Mouse (Mus musculus) stomach, embryonic 16.5 days (tissue): ENCODE data around the gene Rps3. TPM values are rescaled to one million over a fixed set of nuclear protein-coding genes. Genes with fewer than 3 reads are reported as not detected.

Experiments
- ATAC-seq: fragments of 200-750 bp; cut with Nextera tagmentation; 2 replicates; pipeline ENCODE4 v1.8.0; 2017; ENCODE audit warnings: moderate number of reproducible peaks, moderate TSS enrichment; ENCODE audit not compliant: insufficient read depth, low FRiP score
- H3K27ac ChIP-seq: fragments of 300-500 bp; sonication (generic); 2 replicates; pipeline ENCODE4 v1.5.1; 2014; ENCODE audit warnings: low read length
- H3K27me3 ChIP-seq: fragments of 300-500 bp; sonication (generic); 2 replicates; pipeline ENCODE4 v1.6.1; 2014; ENCODE audit warnings: low read length, control low read depth, mixed read lengths; ENCODE audit not compliant: control insufficient read depth, insufficient read depth
- H3K36me3 ChIP-seq: fragments of 300-500 bp; sonication (generic); 2 replicates; pipeline ENCODE4 v1.6.1; 2014; ENCODE audit warnings: low read length; ENCODE audit not compliant: control insufficient read depth, insufficient read depth
- H3K4me1 ChIP-seq: fragments of 300-500 bp; sonication (generic); 2 replicates; pipeline ENCODE4 v1.6.1; 2014; ENCODE audit warnings: low read length, control low read depth, mixed read lengths; ENCODE audit not compliant: control insufficient read depth, insufficient read depth
- H3K4me2 ChIP-seq: fragments of 300-500 bp; sonication (generic); 2 replicates; pipeline ENCODE4 v1.6.1; 2014; ENCODE audit warnings: low read depth, low read length, mixed read lengths
- H3K4me3 ChIP-seq: fragments of 300-500 bp; sonication (generic); replicated peaks from 2 replicates; pipeline ENCODE4 v1.5.1; 2014; ENCODE audit warnings: mild to moderate bottlenecking, low read length
- H3K9ac ChIP-seq: fragments of 300-500 bp; sonication (generic); 2 replicates; pipeline ENCODE4 v1.6.1; 2014; ENCODE audit warnings: low read length
- H3K9me3 ChIP-seq: fragments of 300-500 bp; sonication (generic); replicated peaks from 2 replicates; pipeline ENCODE4 v1.6.1; 2016; ENCODE audit warnings: low read length, control low read depth; ENCODE audit not compliant: control insufficient read depth
- WGBS: fragments of 180-500 bp; shearing (Covaris S2); extraction: QIAGEN DNeasy Blood & Tissue Kit; methylation state at CpG from one replicate; pipeline ENCODE4 v1.1.7; 2014; 5-methylcytosine and 5-hydroxymethylcytosine counted together
- polyA plus RNA-seq: library from polyadenylated mRNA; unstranded; fragments of >200 nt; fragmentation: Nextera tagmentation; extraction: Ambion mirVana; gene quantifications from 2 replicates; pipeline ENCODE4 v1.2.1, GENCODE M21; 2015

Rps3 gene
- polyA plus RNA-seq: 699 and 743 TPM in 2 replicates

GRCm38 (mm10) chr7:99483271-99483923 lies at the start of gene Rps3:
TSS of gene Rps3 (minus strand) at chr7:99483738.
- Histone ChIP-seq H3K4me2 (peak within 1 kb of the TSS; percentile 98), H3K36me3 (peaks cover 33% of the 10 kb centered on the region), H3K27me3 (no peaks in the 10 kb centered on the region), H3K9ac (peak within 1 kb of the TSS; percentile 85), H3K4me3 (peak within 1 kb of the TSS; percentile 88), H3K9me3 (no peaks in the 10 kb centered on the region), H3K27ac (peak within 1 kb of the TSS; percentile 71), H3K4me1 (peaks cover 39% of the 10 kb centered on the region)
- under 1% methylated on average over 45 of the region's 45 CpGs for WGBS
- ATAC-seq: peak; percentile 98

- Histone ChIP-seq H3K27me3 (no peaks in the 10 kb centered on the region), H3K9me3 (no peaks in the 10 kb centered on the region), H3K4me2 (no peak overlapping the region), H3K27ac (peak overlapping the region; percentile 14; the same call in 1 of the 2 replicates), H3K36me3 (no peaks in the 10 kb centered on the region), H3K4me1 (peaks cover 22% of the 10 kb centered on the region), H3K9ac (no peak overlapping the region), H3K4me3 (no peak overlapping the region)
- ATAC-seq: no peak
- WGBS: 60% methylated on average over 4 of the region's 4 CpGs
Measured at GRCm38 (mm10) chr7:99532526-99532925, 49.0 kb upstream of the Rps3 start.

- WGBS: 76% methylated on average over 3 of the region's 3 CpGs
- Histone ChIP-seq H3K36me3 (no peaks in the 10 kb centered on the region), H3K9ac (no peak overlapping the region), H3K4me2 (no peak overlapping the region), H3K4me1 (peaks cover 12% of the 10 kb centered on the region; the same call in 1 of the 2 replicates), H3K9me3 (no peaks in the 10 kb centered on the region), H3K27ac (no peak overlapping the region; the same call in 1 of the 2 replicates), H3K27me3 (no peaks in the 10 kb centered on the region), H3K4me3 (no peak overlapping the region)
- no peak for ATAC-seq
Measured at GRCm38 (mm10) chr7:99531408-99531970, 48.0 kb upstream of the Rps3 start.

GRCm38 (mm10) chr7:99529410-99529809 lies 45.9 kb upstream of the Rps3 start:
- ATAC-seq: no peak
- H3K4me1 ChIP-seq: no peaks in the 10 kb centered on the region
- no peak overlapping the region for H3K4me3 ChIP-seq
- H3K27me3 ChIP-seq: no peaks in the 10 kb centered on the region
- WGBS: 46% methylated on average over 5 of the region's 5 CpGs
- no peak overlapping the region for H3K27ac ChIP-seq
- H3K36me3 ChIP-seq: no peaks in the 10 kb centered on the region
- no peak overlapping the region for H3K9ac ChIP-seq
- no peaks in the 10 kb centered on the region for H3K9me3 ChIP-seq
- H3K4me2 ChIP-seq: no peak overlapping the region

- 42% methylated on average over 2 of the region's 2 CpGs for WGBS
- Histone ChIP-seq H3K27ac (no peak overlapping the region), H3K4me1 (peaks cover 5% of the 10 kb centered on the region; the same call in 1 of the 2 replicates), H3K4me2 (no peak overlapping the region), H3K9me3 (no peaks in the 10 kb centered on the region), H3K27me3 (no peaks in the 10 kb centered on the region), H3K4me3 (no peak overlapping the region), H3K9ac (no peak overlapping the region), H3K36me3 (no peaks in the 10 kb centered on the region)
- no peak for ATAC-seq
Measured at GRCm38 (mm10) chr7:99528547-99528946, 45.0 kb upstream of the Rps3 start.

- Histone ChIP-seq H3K27me3 (no peaks in the 10 kb centered on the region), H3K9ac (no peak overlapping the region), H3K9me3 (no peaks in the 10 kb centered on the region), H3K4me2 (no peak overlapping the region), H3K36me3 (no peaks in the 10 kb centered on the region), H3K4me1 (peaks cover 16% of the 10 kb centered on the region; the same call in 1 of the 2 replicates), H3K4me3 (no peak overlapping the region), H3K27ac (no peak overlapping the region)
- ATAC-seq: no peak
- 74% methylated on average over 1 of the region's 1 CpGs for WGBS
Measured at GRCm38 (mm10) chr7:99523837-99524236, 40.3 kb upstream of the Rps3 start.

- H3K4me3 ChIP-seq: no peak overlapping the region
Measured at GRCm38 (mm10) chr7:99523121-99523520, 39.6 kb upstream of the Rps3 start.

GRCm38 (mm10) chr7:99518954-99519644 lies 35.6 kb upstream of the Rps3 start:
- H3K4me2 ChIP-seq: no peak overlapping the region
- H3K4me3 ChIP-seq: no peak overlapping the region
- peak; percentile 73 for ATAC-seq
- H3K27me3 ChIP-seq: no peaks in the 10 kb centered on the region
- H3K36me3 ChIP-seq: no peaks in the 10 kb centered on the region
- H3K9me3 ChIP-seq: no peaks in the 10 kb centered on the region
- 37% methylated on average over 4 of the region's 4 CpGs for WGBS
- H3K27ac ChIP-seq: peak overlapping the region; percentile 82
- H3K4me1 ChIP-seq: peaks cover 16% of the 10 kb centered on the region; the same call in 1 of the 2 replicates
- H3K9ac ChIP-seq: no peak overlapping the region

More at GRCm38 (mm10) chr7:99523121-99523520, 39.6 kb upstream of the Rps3 start:
- Histone ChIP-seq H3K4me1 (peaks cover 16% of the 10 kb centered on the region; the same call in 1 of the 2 replicates), H3K27me3 (no peaks in the 10 kb centered on the region), H3K9ac (no peak overlapping the region), H3K4me2 (no peak overlapping the region), H3K36me3 (no peaks in the 10 kb centered on the region), H3K9me3 (no peaks in the 10 kb centered on the region), H3K27ac (no peak overlapping the region)
- 43% methylated on average over 8 of the region's 8 CpGs for WGBS
- ATAC-seq: no peak

GRCm38 (mm10) chr7:99516814-99517157 lies 33.2 kb upstream of the Rps3 start:
- H3K36me3 ChIP-seq: no peaks in the 10 kb centered on the region
- H3K4me1 ChIP-seq: peaks cover 10% of the 10 kb centered on the region; the same call in 1 of the 2 replicates
- WGBS: 54% methylated on average over 3 of the region's 3 CpGs
- no peak overlapping the region for H3K4me3 ChIP-seq
- H3K27ac ChIP-seq: peak overlapping the region; percentile 42; the same call in 1 of the 2 replicates
- no peaks in the 10 kb centered on the region for H3K27me3 ChIP-seq
- ATAC-seq: peak; percentile 68
- no peak overlapping the region for H3K4me2 ChIP-seq
- no peaks in the 10 kb centered on the region for H3K9me3 ChIP-seq
- no peak overlapping the region for H3K9ac ChIP-seq
